Mouse (Mus musculus) pancreas, adult 10 weeks (tissue): ENCODE measurements around the gene Cypt2. TPM values are rescaled to one million over a fixed set of nuclear protein-coding genes. Genes with fewer than 3 reads are reported as not detected.

ENCODE experiments used
- polyA plus RNA-seq: library from polyadenylated mRNA; stranded (reverse); fragments of 350-450 nt; fragmentation: Illumina TruSeq; extraction: RNeasy Lipid Tissue Mini Kit (QIAGEN cat#74804); gene quantifications from one replicate; pipeline ENCODE4 v1.2.3, GENCODE M21; 2015; ENCODE audit warnings: low read depth, low replicate concordance; ENCODE audit not compliant: insufficient read depth

Gene Cypt2
- polyA plus RNA-seq = not detected

DNA sequence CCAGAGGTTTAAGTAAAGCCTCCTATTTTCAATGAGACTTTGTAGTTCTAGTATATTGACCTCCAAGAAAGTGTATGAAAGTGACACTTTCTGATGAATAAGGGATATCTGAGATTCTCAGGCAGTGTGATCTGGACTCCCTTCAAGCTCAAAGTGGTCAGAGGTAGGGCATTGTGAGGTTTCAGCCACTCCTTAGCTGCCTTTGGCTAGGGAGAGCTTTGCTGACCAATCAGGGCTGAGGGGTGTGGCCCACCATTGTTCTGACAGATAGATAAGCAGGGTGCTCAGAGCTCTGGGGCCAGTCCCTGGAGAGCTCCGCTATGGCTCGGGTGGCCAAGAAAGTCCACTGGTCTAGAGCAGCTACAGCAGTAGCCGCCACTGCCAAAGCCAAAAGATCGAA lies at the start of gene Cypt2:
TSS of gene Cypt2 (plus strand) at position 301 of the 400 bp plus-strand sequence.

